Mouse (Mus musculus): ENCODE measurements around the gene Gm11027. TPM values are rescaled to one million over a fixed set of nuclear protein-coding genes. Genes with fewer than 3 reads are reported as not detected.

Gm11027 gene
- polyA plus RNA-seq, 1 experiment from 2014 or later = not detected

DNA sequence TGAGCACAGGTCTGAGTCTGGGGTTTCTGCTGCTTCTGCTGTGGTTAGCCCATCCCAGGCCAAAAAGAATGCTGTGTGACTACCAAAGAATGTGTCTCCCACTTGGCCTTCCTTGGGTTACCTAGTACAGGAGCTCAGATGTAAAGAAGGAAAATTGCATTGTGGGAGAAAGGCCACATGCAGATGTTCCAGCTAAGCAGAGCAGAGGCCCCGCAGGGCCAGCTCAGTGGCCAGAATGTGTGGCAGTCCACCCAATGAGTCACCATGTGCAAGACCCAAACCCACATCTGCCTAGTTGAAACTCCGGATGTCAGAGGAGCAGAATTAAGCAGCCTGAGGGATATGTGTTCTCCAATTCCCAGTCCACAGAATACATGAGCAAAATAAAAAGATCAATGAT, 16.9 kb upstream of the Gm11027 start:
- Histone ChIP-seq H3K36me3 (peaks cover 15% of the 10 kb centered on the region), H3K4me1 (no peaks in the 10 kb centered on the region), H3K4me3 (no peak overlapping the region), H3K9me3 (no peaks in the 10 kb centered on the region), H3K4me2 (no peak overlapping the region), H3K9ac (no peak overlapping the region), H3K27me3 (no peaks in the 10 kb centered on the region), H3K27ac (no peak overlapping the region)
- 84% methylated on average over 2 of the region's 2 CpGs for WGBS
- ATAC-seq (ENCODE audit: insufficient number of reproducible peaks, insufficient read depth, low FRiP score, low TSS enrichment, low read depth) = no peak

- peak within 1 kb of the TSS; percentile 67 for H3K4me2 ChIP-seq
- no peaks in the 10 kb centered on the region for H3K36me3 ChIP-seq
- WGBS = 3% methylated on average over 47 of the region's 47 CpGs
- H3K4me1 ChIP-seq = no peaks in the 10 kb centered on the region
- H3K9me3 ChIP-seq = no peaks in the 10 kb centered on the region
- peak within 1 kb of the TSS; percentile 86 for H3K9ac ChIP-seq
- peak within 1 kb of the TSS; percentile 85 for H3K27ac ChIP-seq
- peak within 1 kb of the TSS; percentile 72 for H3K4me3 ChIP-seq
- no peaks in the 10 kb centered on the region for H3K27me3 ChIP-seq
- ATAC-seq (ENCODE audit: insufficient number of reproducible peaks, insufficient read depth, low FRiP score, low TSS enrichment, low read depth) = peak; percentile 94
Observed at GRCm38 (mm10) chr12:116262555-116263341, 12.4 kb upstream of the Gm11027 start, which contains the start of gene Wdr60. TSS of gene Wdr60 (minus strand) at chr12:116263022.

DNA sequence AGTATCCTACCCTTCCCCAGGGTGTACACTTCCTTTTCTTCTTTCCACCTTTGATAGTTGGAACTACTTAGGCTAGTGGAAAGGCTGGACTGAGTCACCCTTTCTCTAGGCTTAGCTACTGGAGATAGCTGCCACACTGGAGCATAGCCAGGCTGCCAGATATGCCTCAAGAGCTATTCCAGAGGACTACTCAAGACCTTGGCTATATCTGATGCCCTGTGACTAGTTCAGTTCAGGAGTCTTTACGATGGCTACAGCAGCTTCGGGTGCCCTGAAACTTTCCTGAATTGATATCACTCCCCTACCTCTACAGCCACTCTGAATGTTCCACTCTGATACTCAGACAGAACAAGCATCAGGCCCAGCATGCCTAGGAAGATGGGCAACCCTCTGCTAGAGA, 10.4 kb upstream of the Gm11027 start:
- Histone ChIP-seq H3K4me1 (no peaks in the 10 kb centered on the region), H3K27ac (no peak overlapping the region), H3K4me3 (no peak overlapping the region), H3K36me3 (no peaks in the 10 kb centered on the region), H3K9me3 (no peaks in the 10 kb centered on the region), H3K27me3 (no peaks in the 10 kb centered on the region), H3K4me2 (no peak overlapping the region), H3K9ac (no peak overlapping the region)
- ATAC-seq (ENCODE audit: insufficient number of reproducible peaks, insufficient read depth, low FRiP score, low TSS enrichment, low read depth) = no peak
- 80% methylated on average over 2 of the region's 2 CpGs for WGBS

DNA sequence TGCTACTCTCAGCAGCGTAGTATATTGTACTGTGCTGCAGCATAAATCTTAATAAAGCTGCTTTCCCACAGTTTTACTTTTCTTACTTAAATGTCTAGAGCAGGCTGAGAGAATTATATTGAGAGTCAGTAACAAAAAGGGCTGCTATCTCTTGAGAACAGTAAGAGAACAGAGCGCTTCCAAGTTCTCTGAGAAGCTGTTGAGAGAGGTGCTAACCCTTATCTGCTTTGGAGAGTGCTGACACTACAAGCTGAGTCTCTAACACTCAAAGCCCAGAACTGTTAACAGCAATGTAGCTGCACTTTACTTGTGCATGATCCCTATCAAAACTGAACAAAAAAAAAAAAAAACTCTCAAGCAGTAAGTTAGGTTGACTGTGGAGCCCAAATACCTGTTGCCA, 9.9 kb upstream of the Gm11027 start:
- H3K4me1 ChIP-seq = no peaks in the 10 kb centered on the region
- no peaks in the 10 kb centered on the region for H3K9me3 ChIP-seq
- 77% methylated on average over 2 of the region's 2 CpGs for WGBS
- H3K4me2 ChIP-seq = no peak overlapping the region
- H3K36me3 ChIP-seq = no peaks in the 10 kb centered on the region
- no peaks in the 10 kb centered on the region for H3K27me3 ChIP-seq
- H3K4me3 ChIP-seq = no peak overlapping the region
- no peak overlapping the region for H3K27ac ChIP-seq
- ATAC-seq (ENCODE audit: insufficient number of reproducible peaks, insufficient read depth, low FRiP score, low TSS enrichment, low read depth) = no peak
- H3K9ac ChIP-seq = no peak overlapping the region

- H3K27ac ChIP-seq = no peak overlapping the region
- H3K4me2 ChIP-seq = no peak overlapping the region
- H3K4me1 ChIP-seq = no peaks in the 10 kb centered on the region
- ATAC-seq (ENCODE audit: insufficient number of reproducible peaks, insufficient read depth, low FRiP score, low TSS enrichment, low read depth) = no peak
- H3K36me3 ChIP-seq = no peaks in the 10 kb centered on the region
- H3K9me3 ChIP-seq = no peaks in the 10 kb centered on the region
- H3K4me3 ChIP-seq = no peak overlapping the region
- H3K27me3 ChIP-seq = no peaks in the 10 kb centered on the region
- no peak overlapping the region for H3K9ac ChIP-seq
- WGBS = 81% methylated on average over 5 of the region's 5 CpGs
Observed at GRCm38 (mm10) chr12:116269450-116269849, 5.7 kb upstream of the Gm11027 start.

GRCm38 (mm10) chr12:116270538-116270937, 4.6 kb upstream of the Gm11027 start:
- Histone ChIP-seq H3K27ac (no peak overlapping the region), H3K4me3 (no peak overlapping the region), H3K36me3 (no peaks in the 10 kb centered on the region), H3K9me3 (no peaks in the 10 kb centered on the region), H3K9ac (no peak overlapping the region), H3K27me3 (no peaks in the 10 kb centered on the region), H3K4me2 (no peak overlapping the region), H3K4me1 (no peaks in the 10 kb centered on the region)
- no peak for ATAC-seq (ENCODE audit: insufficient number of reproducible peaks, insufficient read depth, low FRiP score, low TSS enrichment, low read depth)
- WGBS = 68% methylated on average over 1 of the region's 1 CpGs

GRCm38 (mm10) chr12:116271071-116271470, 4.1 kb upstream of the Gm11027 start:
- Histone ChIP-seq H3K4me3 (no peak overlapping the region), H3K9me3 (no peaks in the 10 kb centered on the region), H3K9ac (no peak overlapping the region), H3K4me2 (no peak overlapping the region), H3K27me3 (no peaks in the 10 kb centered on the region), H3K36me3 (no peaks in the 10 kb centered on the region), H3K4me1 (no peaks in the 10 kb centered on the region), H3K27ac (no peak overlapping the region)
- no peak for ATAC-seq (ENCODE audit: insufficient number of reproducible peaks, insufficient read depth, low FRiP score, low TSS enrichment, low read depth)
- WGBS = 88% methylated on average over 2 of the region's 2 CpGs

GRCm38 (mm10) chr12:116273733-116274132, 1.5 kb upstream of the Gm11027 start:
- Histone ChIP-seq H3K4me2 (no peak overlapping the region), H3K9ac (no peak overlapping the region), H3K4me3 (no peak overlapping the region), H3K27ac (no peak overlapping the region), H3K4me1 (no peaks in the 10 kb centered on the region), H3K27me3 (no peaks in the 10 kb centered on the region), H3K36me3 (no peaks in the 10 kb centered on the region), H3K9me3 (no peaks in the 10 kb centered on the region)
- WGBS = 55% methylated on average over 1 of the region's 1 CpGs
- no peak for ATAC-seq (ENCODE audit: insufficient number of reproducible peaks, insufficient read depth, low FRiP score, low TSS enrichment, low read depth)

- ATAC-seq (ENCODE audit: insufficient number of reproducible peaks, insufficient read depth, low FRiP score, low TSS enrichment, low read depth) = no peak
- H3K27me3 ChIP-seq = no peaks in the 10 kb centered on the region
- H3K4me3 ChIP-seq = no peak overlapping the region
- no peaks in the 10 kb centered on the region for H3K36me3 ChIP-seq
- no peak overlapping the region for H3K9ac ChIP-seq
- H3K4me2 ChIP-seq = no peak overlapping the region
- no peak overlapping the region for H3K27ac ChIP-seq
- 87% methylated on average over 4 of the region's 4 CpGs for WGBS
- no peaks in the 10 kb centered on the region for H3K4me1 ChIP-seq
- no peaks in the 10 kb centered on the region for H3K9me3 ChIP-seq
Observed at GRCm38 (mm10) chr12:116275631-116276030, 445 bp downstream of the Gm11027 start.

- Histone ChIP-seq H3K4me3 (no peak overlapping the region), H3K4me2 (no peak overlapping the region), H3K9ac (no peak overlapping the region), H3K9me3 (no peaks in the 10 kb centered on the region), H3K27me3 (no peaks in the 10 kb centered on the region), H3K4me1 (peaks cover 3% of the 10 kb centered on the region; the same call in 1 of the 2 replicates), H3K27ac (no peak overlapping the region), H3K36me3 (no peaks in the 10 kb centered on the region)
- WGBS = 71% methylated on average over 2 of the region's 2 CpGs
- no peak for ATAC-seq (ENCODE audit: insufficient number of reproducible peaks, insufficient read depth, low FRiP score, low TSS enrichment, low read depth)
Observed at GRCm38 (mm10) chr12:116276961-116277360, 1.8 kb downstream of the Gm11027 start.

- Histone ChIP-seq H3K4me2 (no peak overlapping the region), H3K9ac (no peak overlapping the region), H3K36me3 (no peaks in the 10 kb centered on the region), H3K9me3 (no peaks in the 10 kb centered on the region), H3K4me3 (no peak overlapping the region), H3K4me1 (peaks cover 10% of the 10 kb centered on the region), H3K27ac (no peak overlapping the region), H3K27me3 (no peaks in the 10 kb centered on the region)
- 89% methylated on average over 1 of the region's 1 CpGs for WGBS
- ATAC-seq (ENCODE audit: insufficient number of reproducible peaks, insufficient read depth, low FRiP score, low TSS enrichment, low read depth) = no peak
Observed at GRCm38 (mm10) chr12:116278541-116278940, 3.4 kb downstream of the Gm11027 start.

GRCm38 (mm10) chr12:116279181-116279580, 4.0 kb downstream of the Gm11027 start:
- H3K9ac ChIP-seq = no peak overlapping the region
- H3K9me3 ChIP-seq = no peaks in the 10 kb centered on the region
- ATAC-seq (ENCODE audit: insufficient number of reproducible peaks, insufficient read depth, low FRiP score, low TSS enrichment, low read depth) = no peak
- WGBS = 92% methylated on average over 2 of the region's 2 CpGs
- H3K27me3 ChIP-seq = no peaks in the 10 kb centered on the region
- H3K27ac ChIP-seq = no peak overlapping the region
- no peak overlapping the region for H3K4me2 ChIP-seq
- H3K4me1 ChIP-seq = peaks cover 10% of the 10 kb centered on the region
- H3K36me3 ChIP-seq = no peaks in the 10 kb centered on the region
- no peak overlapping the region for H3K4me3 ChIP-seq
